Mouse (Mus musculus) kidney, embryonic 15.5 days (tissue): ENCODE results near the gene Susd4. TPM values are rescaled to one million over a fixed set of nuclear protein-coding genes. Genes with fewer than 3 reads are reported as not detected.
A peak's percentile ranks its signal among the peaks of the same experiment; 100 is the strongest.

Experiments
- ATAC-seq: fragments of 200-750 bp; cut with Nextera tagmentation; replicated peaks from 2 replicates; pipeline ENCODE4 v1.8.0; 2017; ENCODE audit warnings: moderate TSS enrichment; ENCODE audit not compliant: low FRiP score
- H3K27ac ChIP-seq: fragments of 300-500 bp; sonication (generic); 2 replicates; pipeline ENCODE4 v1.5.1; 2015; ENCODE audit warnings: mild to moderate bottlenecking, inconsistent platforms
- H3K27me3 ChIP-seq: fragments of 300-500 bp; sonication (generic); 2 replicates; pipeline ENCODE4 v1.6.1; 2015; ENCODE audit warnings: inconsistent platforms
- H3K36me3 ChIP-seq: fragments of 300-500 bp; sonication (generic); 2 replicates; pipeline ENCODE4 v1.6.1; 2015; ENCODE audit warnings: inconsistent platforms
- H3K4me1 ChIP-seq: fragments of 300-500 bp; sonication (generic); 2 replicates; pipeline ENCODE4 v1.6.1; 2015; ENCODE audit warnings: inconsistent platforms
- H3K4me2 ChIP-seq: fragments of 300-500 bp; sonication (generic); 2 replicates; pipeline ENCODE4 v1.6.1; 2015; ENCODE audit warnings: moderate library complexity, mild to moderate bottlenecking, inconsistent platforms
- H3K4me3 ChIP-seq: fragments of 300-500 bp; sonication (generic); replicated peaks from 2 replicates; pipeline ENCODE4 v1.5.1; 2015; ENCODE audit warnings: mild to moderate bottlenecking, inconsistent platforms
- H3K9ac ChIP-seq: fragments of 300-500 bp; sonication (generic); 2 replicates; pipeline ENCODE4 v1.6.1; 2015; ENCODE audit warnings: mild to moderate bottlenecking, inconsistent platforms
- H3K9me3 ChIP-seq: fragments of 300-500 bp; sonication (generic); replicated peaks from 2 replicates; pipeline ENCODE4 v1.6.1; 2016; ENCODE audit warnings: inconsistent platforms
- WGBS: fragments of 180-500 bp; shearing (Covaris S2); methylation state at CpG from one replicate; pipeline ENCODE4 v1.1.7; 2015; ENCODE audit warnings: mixed read lengths; 5-methylcytosine and 5-hydroxymethylcytosine counted together
- polyA plus RNA-seq: library from polyadenylated mRNA; unstranded; fragments of >200 nt; fragmentation: Nextera tagmentation; extraction: Ambion mirVana; gene quantifications from 2 replicates; pipeline ENCODE4 v1.2.1, GENCODE M21; 2015

Susd4 gene
- 19.8 and 20.0 TPM in 2 replicates for polyA plus RNA-seq

GRCm38 (mm10) chr1:182763716-182764461, at the start of gene Susd4:
Gene Susd4 (plus strand): TSS chr1:182763860.
- H3K9me3 ChIP-seq, result no peaks in the 10 kb centered on the region

GRCm38 (mm10) chr1:182714236-182714935, 49.3 kb upstream of the Susd4 start:
- WGBS, result 56% methylated on average over 6 of the region's 6 CpGs
- Histone ChIP-seq H3K9me3 (no peaks in the 10 kb centered on the region), H3K27ac (no peak overlapping the region), H3K4me1 (no peaks in the 10 kb centered on the region), H3K4me2 (no peak overlapping the region), H3K36me3 (no peaks in the 10 kb centered on the region), H3K9ac (no peak overlapping the region), H3K4me3 (no peak overlapping the region), H3K27me3 (no peaks in the 10 kb centered on the region)
- ATAC-seq, result no peak

More at GRCm38 (mm10) chr1:182763716-182764461, at the start of gene Susd4:
- H3K4me3 ChIP-seq, result peak within 1 kb of the TSS; percentile 67
- H3K4me2 ChIP-seq, result peak within 1 kb of the TSS; percentile 97
- no peaks in the 10 kb centered on the region for H3K36me3 ChIP-seq
- peak within 1 kb of the TSS; percentile 51 for H3K9ac ChIP-seq
- ATAC-seq, result peak; percentile 86
- H3K27ac ChIP-seq, result peak within 1 kb of the TSS; percentile 70
- WGBS, result under 1% methylated on average over 94 of the region's 95 CpGs
- peaks cover 8% of the 10 kb centered on the region for H3K27me3 ChIP-seq
- peaks cover 24% of the 10 kb centered on the region for H3K4me1 ChIP-seq

GRCm38 (mm10) chr1:182727541-182727940, 36.1 kb upstream of the Susd4 start:
- Histone ChIP-seq H3K9ac (no peak overlapping the region), H3K9me3 (no peaks in the 10 kb centered on the region), H3K27ac (no peak overlapping the region), H3K4me3 (no peak overlapping the region), H3K27me3 (0 out of 2 replicates have a peak, but pooled peaks cover 4% of the 10 kb centered on the region), H3K4me1 (peaks cover 15% of the 10 kb centered on the region; the same call in 1 of the 2 replicates), H3K36me3 (no peaks in the 10 kb centered on the region), H3K4me2 (no peak overlapping the region)
- WGBS, result 60% methylated on average over 12 of the region's 12 CpGs
- ATAC-seq, result no peak

GRCm38 (mm10) chr1:182729002-182729401, 34.7 kb upstream of the Susd4 start:
- no peaks in the 10 kb centered on the region for H3K9me3 ChIP-seq
- H3K27me3 ChIP-seq, result 0 out of 2 replicates have a peak, but pooled peaks cover 4% of the 10 kb centered on the region
- WGBS, result 75% methylated on average over 9 of the region's 9 CpGs
- no peak overlapping the region for H3K4me2 ChIP-seq
- no peak for ATAC-seq
- no peak overlapping the region for H3K4me3 ChIP-seq
- no peaks in the 10 kb centered on the region for H3K36me3 ChIP-seq
- no peak overlapping the region for H3K27ac ChIP-seq
- H3K4me1 ChIP-seq, result peaks cover 21% of the 10 kb centered on the region; the same call in 1 of the 2 replicates
- no peak overlapping the region for H3K9ac ChIP-seq

GRCm38 (mm10) chr1:182732695-182733094, 31.0 kb upstream of the Susd4 start:
- 28% methylated on average over 7 of the region's 7 CpGs for WGBS

GRCm38 (mm10) chr1:182735891-182736290, 27.8 kb upstream of the Susd4 start:
- Histone ChIP-seq H3K4me3 (no peak overlapping the region), H3K9me3 (no peaks in the 10 kb centered on the region), H3K9ac (no peak overlapping the region), H3K27me3 (no peaks in the 10 kb centered on the region; the same call in 1 of the 2 replicates), H3K27ac (no peak overlapping the region), H3K36me3 (no peaks in the 10 kb centered on the region), H3K4me1 (0 out of 2 replicates have a peak, but pooled peaks cover 6% of the 10 kb centered on the region), H3K4me2 (no peak overlapping the region)
- ATAC-seq, result no peak
- WGBS, result 49% methylated on average over 4 of the region's 4 CpGs

More at GRCm38 (mm10) chr1:182732695-182733094, 31.0 kb upstream of the Susd4 start:
- Histone ChIP-seq H3K4me3 (no peak overlapping the region), H3K4me1 (peaks cover 16% of the 10 kb centered on the region; the same call in 1 of the 2 replicates), H3K9me3 (no peaks in the 10 kb centered on the region), H3K36me3 (no peaks in the 10 kb centered on the region), H3K4me2 (0 out of 2 replicates have a peak overlapping the region, but pooled peaks have one; percentile 8), H3K27me3 (peaks cover 3% of the 10 kb centered on the region; the same call in 1 of the 2 replicates), H3K9ac (no peak overlapping the region), H3K27ac (0 out of 2 replicates have a peak overlapping the region, but pooled peaks have one; percentile 45)
- 0 out of 2 replicates have a peak, but pooled peaks have one; percentile 18 for ATAC-seq

GRCm38 (mm10) chr1:182747081-182747480, 16.6 kb upstream of the Susd4 start:
- Histone ChIP-seq H3K4me2 (no peak overlapping the region), H3K27ac (no peak overlapping the region), H3K4me1 (no peaks in the 10 kb centered on the region), H3K36me3 (no peaks in the 10 kb centered on the region), H3K9ac (no peak overlapping the region), H3K27me3 (no peaks in the 10 kb centered on the region), H3K4me3 (no peak overlapping the region), H3K9me3 (no peaks in the 10 kb centered on the region)
- 91% methylated on average over 9 of the region's 9 CpGs for WGBS
- ATAC-seq, result no peak

GRCm38 (mm10) chr1:182747834-182748233, 15.8 kb upstream of the Susd4 start:
- Histone ChIP-seq H3K4me3 (no peak overlapping the region), H3K9me3 (no peaks in the 10 kb centered on the region), H3K4me2 (no peak overlapping the region), H3K27me3 (no peaks in the 10 kb centered on the region), H3K4me1 (no peaks in the 10 kb centered on the region), H3K27ac (no peak overlapping the region), H3K36me3 (no peaks in the 10 kb centered on the region), H3K9ac (no peak overlapping the region)
- ATAC-seq, result no peak
- 92% methylated on average over 17 of the region's 17 CpGs for WGBS

- 91% methylated on average over 9 of the region's 9 CpGs for WGBS
- H3K27ac ChIP-seq, result no peak within 1 kb of the TSS
- no peak within 1 kb of the TSS for H3K4me2 ChIP-seq
- no peaks in the 10 kb centered on the region for H3K9me3 ChIP-seq
- no peaks in the 10 kb centered on the region for H3K36me3 ChIP-seq
- no peaks in the 10 kb centered on the region for H3K27me3 ChIP-seq
- H3K4me3 ChIP-seq, result no peak within 1 kb of the TSS
- ATAC-seq, result no peak
- H3K9ac ChIP-seq, result no peak within 1 kb of the TSS
- no peaks in the 10 kb centered on the region for H3K4me1 ChIP-seq
Measured at GRCm38 (mm10) chr1:182749080-182749479, 14.6 kb upstream of the Susd4 start, which contains the start of gene Ccdc185. Gene Ccdc185 (minus strand): TSS chr1:182749180.

GRCm38 (mm10) chr1:182751301-182751700, 12.4 kb upstream of the Susd4 start:
- Histone ChIP-seq H3K9me3 (no peaks in the 10 kb centered on the region), H3K4me2 (no peak overlapping the region), H3K4me1 (no peaks in the 10 kb centered on the region), H3K36me3 (no peaks in the 10 kb centered on the region), H3K27me3 (no peaks in the 10 kb centered on the region), H3K27ac (no peak overlapping the region), H3K4me3 (no peak overlapping the region), H3K9ac (no peak overlapping the region)
- 82% methylated on average over 8 of the region's 8 CpGs for WGBS
- no peak for ATAC-seq

- no peaks in the 10 kb centered on the region for H3K9me3 ChIP-seq
- no peak overlapping the region for H3K4me3 ChIP-seq
- H3K4me1 ChIP-seq, result no peaks in the 10 kb centered on the region
- H3K4me2 ChIP-seq, result no peak overlapping the region
- no peak overlapping the region for H3K9ac ChIP-seq
- no peak overlapping the region for H3K27ac ChIP-seq
- no peaks in the 10 kb centered on the region; the same call in 1 of the 2 replicates for H3K27me3 ChIP-seq
- no peak for ATAC-seq
- no peaks in the 10 kb centered on the region for H3K36me3 ChIP-seq
- WGBS, result 85% methylated on average over 8 of the region's 8 CpGs
Measured at GRCm38 (mm10) chr1:182753694-182754093, 10.0 kb upstream of the Susd4 start.

- WGBS, result 89% methylated on average over 5 of the region's 5 CpGs
- ATAC-seq, result no peak
- no peaks in the 10 kb centered on the region for H3K36me3 ChIP-seq
Measured at GRCm38 (mm10) chr1:182754865-182755264, 8.8 kb upstream of the Susd4 start.

More at GRCm38 (mm10) chr1:182754865-182755264, 8.8 kb upstream of the Susd4 start:
- Histone ChIP-seq H3K4me2 (no peak overlapping the region), H3K27me3 (no peaks in the 10 kb centered on the region; the same call in 1 of the 2 replicates), H3K9me3 (no peaks in the 10 kb centered on the region), H3K4me3 (no peak overlapping the region), H3K4me1 (no peaks in the 10 kb centered on the region), H3K9ac (no peak overlapping the region), H3K27ac (no peak overlapping the region)
